Mouse (Mus musculus): ENCODE results near the gene Dclk1.

- TF ChIP-seq MAX (IDR thresholded peaks at IDR 0.05) (no peak), CTCF (IDR thresholded peaks at IDR 0.05; ENCODE audit: control insufficient read depth, insufficient read depth, insufficient read length) (no peak), USF1 (IDR thresholded peaks at IDR 0.05; ENCODE audit: low read depth) (no peak), MYOG (IDR thresholded peaks at IDR 0.05; ENCODE audit: control insufficient read depth, extremely low read depth, insufficient read length) (no peak), CEBPB (IDR thresholded peaks at IDR 0.05; ENCODE audit: low read depth) (no peak), FOSL1 (IDR thresholded peaks at IDR 0.05; ENCODE audit: insufficient read depth, low read length, poor library complexity, severe bottlenecking) (no peak), MYOD1 (IDR thresholded peaks at IDR 0.05; ENCODE audit: control insufficient read depth, insufficient read length, low read depth) (no peak)
Measured at GRCm38 (mm10) chr3:55269802-55270201, 27.6 kb downstream of the Dclk1 start.
